Mouse (Mus musculus): ENCODE data around the gene Zfp366. TPM values are rescaled to one million over a fixed set of nuclear protein-coding genes. Genes with fewer than 3 reads are reported as not detected.

Zfp366 gene
- polyA plus RNA-seq, 1 experiment from 2014 or later: 0.45 TPM

DNA sequence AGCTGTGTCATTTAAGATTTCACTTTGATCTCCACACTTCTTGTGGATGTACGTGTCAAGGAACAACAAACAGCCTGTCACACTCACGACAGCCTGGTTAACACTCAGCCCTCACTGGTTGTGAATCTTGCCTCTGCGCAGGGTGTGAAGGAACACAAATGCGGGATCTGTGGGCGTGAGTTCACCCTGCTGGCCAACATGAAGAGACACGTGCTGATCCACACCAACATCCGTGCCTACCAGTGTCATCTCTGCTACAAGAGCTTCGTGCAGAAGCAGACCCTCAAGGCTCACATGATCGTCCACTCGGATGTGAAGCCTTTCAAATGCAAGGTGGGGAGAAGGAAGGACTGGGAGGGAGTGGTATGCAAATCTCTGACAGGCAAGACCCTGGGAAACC, 49.3 kb downstream of the Zfp366 start:
- no peak overlapping the region for H3K27ac ChIP-seq
- no peaks in the 10 kb centered on the region for H3K9me3 ChIP-seq
- no peaks in the 10 kb centered on the region for H3K36me3 ChIP-seq (replicated peaks)
- peaks cover 6% of the 10 kb centered on the region for H3K4me1 ChIP-seq
- H3K9ac ChIP-seq: no peak overlapping the region
- no peak for ATAC-seq (ENCODE audit: low FRiP score)
- no peak overlapping the region for H3K4me3 ChIP-seq (replicated peaks)
- H3K27me3 ChIP-seq: no peaks in the 10 kb centered on the region
- H3K4me2 ChIP-seq: no peak overlapping the region
- 87% methylated on average over 10 of the region's 10 CpGs for WGBS

GRCm38 (mm10) chr13:99235428-99236210, 51.0 kb downstream of the Zfp366 start:
- Histone ChIP-seq H3K4me2 (no peak overlapping the region), H3K36me3 (replicated peaks) (no peaks in the 10 kb centered on the region), H3K4me3 (replicated peaks) (no peak overlapping the region), H3K27ac (no peak overlapping the region), H3K9me3 (no peaks in the 10 kb centered on the region), H3K27me3 (no peaks in the 10 kb centered on the region), H3K9ac (no peak overlapping the region), H3K4me1 (peaks cover 18% of the 10 kb centered on the region)
- WGBS: 88% methylated on average over 20 of the region's 20 CpGs
- ATAC-seq (ENCODE audit: low FRiP score): no peak

- Histone ChIP-seq H3K36me3 (replicated peaks) (no peaks in the 10 kb centered on the region), H3K27ac (no peak overlapping the region)
- ATAC-seq (ENCODE audit: low FRiP score): no peak
Measured at GRCm38 (mm10) chr13:99236222-99236621, 51.6 kb downstream of the Zfp366 start.

DNA sequence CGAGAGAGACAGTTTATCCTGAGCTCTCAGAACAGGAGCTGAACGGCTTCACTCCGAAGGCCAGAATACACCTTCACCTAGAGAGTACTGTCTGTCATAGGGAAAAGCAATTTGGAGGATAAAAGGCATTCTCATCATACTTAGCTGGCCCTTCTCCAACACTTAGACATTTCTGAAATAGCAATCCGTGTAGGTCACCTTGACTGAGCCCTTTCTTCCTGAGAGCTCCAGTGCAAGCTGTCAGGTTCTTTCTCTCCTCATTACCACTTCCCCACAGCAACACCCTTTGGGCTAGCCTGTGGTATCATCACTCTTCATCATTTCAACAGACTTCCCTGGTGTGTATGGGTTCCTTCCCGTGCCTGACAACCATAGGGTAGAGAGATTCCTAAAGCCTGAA, 52.5 kb downstream of the Zfp366 start:
- no peak for ATAC-seq (ENCODE audit: low FRiP score)
- Histone ChIP-seq H3K9ac (no peak overlapping the region), H3K27me3 (no peaks in the 10 kb centered on the region), H3K36me3 (replicated peaks) (no peaks in the 10 kb centered on the region), H3K9me3 (no peaks in the 10 kb centered on the region), H3K4me1 (peaks cover 18% of the 10 kb centered on the region), H3K27ac (no peak overlapping the region), H3K4me3 (replicated peaks) (no peak overlapping the region), H3K4me2 (no peak overlapping the region)
- WGBS: 92% methylated on average over 5 of the region's 5 CpGs

More at GRCm38 (mm10) chr13:99236222-99236621, 51.6 kb downstream of the Zfp366 start:
- WGBS: 93% methylated on average over 2 of the region's 2 CpGs
- no peaks in the 10 kb centered on the region for H3K27me3 ChIP-seq
- H3K9ac ChIP-seq: no peak overlapping the region
- H3K4me1 ChIP-seq: peaks cover 18% of the 10 kb centered on the region
- H3K4me3 ChIP-seq (replicated peaks): no peak overlapping the region
- H3K9me3 ChIP-seq: no peaks in the 10 kb centered on the region
- no peak overlapping the region for H3K4me2 ChIP-seq

DNA sequence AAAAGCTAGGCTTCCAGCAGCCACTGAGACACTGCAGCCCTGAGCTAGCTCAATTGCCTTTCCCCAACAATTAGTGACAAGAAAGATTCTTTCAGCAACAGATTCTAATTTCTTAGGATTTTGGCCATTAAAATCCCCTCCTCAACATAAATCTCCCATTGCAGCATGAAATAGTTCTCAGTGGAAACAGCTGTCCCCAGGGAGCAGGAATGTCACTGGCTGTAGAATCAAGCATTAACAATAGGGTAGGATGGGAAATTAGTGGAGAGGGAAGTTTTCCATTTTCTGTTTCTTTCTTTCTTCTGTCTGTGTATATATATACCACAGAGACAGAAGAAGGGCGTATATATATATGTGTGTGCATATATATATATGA, 53.2 kb downstream of the Zfp366 start:
- no peak for ATAC-seq (ENCODE audit: low FRiP score)
- Histone ChIP-seq H3K4me3 (replicated peaks) (no peak overlapping the region), H3K27me3 (no peaks in the 10 kb centered on the region), H3K36me3 (replicated peaks) (no peaks in the 10 kb centered on the region), H3K9me3 (no peaks in the 10 kb centered on the region), H3K27ac (no peak overlapping the region), H3K9ac (no peak overlapping the region), H3K4me2 (no peak overlapping the region), H3K4me1 (peaks cover 18% of the 10 kb centered on the region)
- 91% methylated on average over 1 of the region's 1 CpGs for WGBS

DNA sequence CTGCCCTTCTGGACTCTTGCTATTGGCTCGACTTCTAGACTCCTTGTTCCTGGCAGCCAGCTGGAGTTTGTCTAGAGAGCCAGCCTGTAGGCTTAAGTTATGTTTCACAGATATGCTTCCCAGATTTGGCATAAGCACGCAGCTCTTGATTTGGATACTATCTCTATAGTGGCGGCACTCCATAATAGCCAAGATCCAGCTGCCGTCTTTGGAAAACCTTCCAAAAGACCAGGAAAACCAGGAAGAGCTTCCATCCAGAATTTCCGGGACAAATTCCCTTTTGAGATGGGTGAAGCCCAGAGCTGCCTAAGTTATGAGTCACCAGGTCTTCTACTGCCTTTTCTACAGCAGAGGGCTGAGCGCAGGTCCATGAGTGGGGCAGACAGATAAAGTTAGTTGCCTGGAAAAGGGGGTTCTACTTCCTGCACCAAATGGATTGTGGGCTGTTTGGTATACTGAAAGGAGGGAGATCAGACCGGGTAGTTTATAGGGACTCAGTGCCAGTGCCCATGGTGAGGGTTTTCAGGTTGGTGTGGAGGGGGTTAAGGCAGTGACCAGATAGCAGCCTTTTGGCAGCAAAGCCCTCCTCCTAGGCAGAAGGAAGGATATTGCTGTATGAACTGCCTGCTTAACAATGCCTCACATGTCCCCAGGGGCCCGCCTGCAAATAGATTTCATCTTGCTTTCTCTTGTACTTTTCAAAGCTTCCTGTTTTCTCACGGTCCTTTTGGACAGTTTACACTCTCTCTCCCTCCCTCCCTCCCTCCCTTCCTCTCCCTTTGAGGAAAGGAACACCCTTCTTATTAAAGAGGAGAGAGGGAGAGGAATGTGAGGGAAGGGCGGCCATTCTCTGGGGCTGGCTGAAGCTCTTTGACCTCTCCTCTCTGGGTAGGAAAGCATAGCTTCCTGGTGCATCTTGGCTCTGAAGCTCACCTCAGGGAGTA, 53.9 kb downstream of the Zfp366 start:
- Histone ChIP-seq H3K27ac (no peak overlapping the region; the same call in 1 of the 2 replicates), H3K4me2 (no peak overlapping the region), H3K36me3 (replicated peaks) (no peaks in the 10 kb centered on the region), H3K27me3 (no peaks in the 10 kb centered on the region), H3K4me1 (peaks cover 21% of the 10 kb centered on the region), H3K4me3 (replicated peaks) (no peak overlapping the region), H3K9me3 (no peaks in the 10 kb centered on the region), H3K9ac (no peak overlapping the region)
- WGBS: 68% methylated on average over 10 of the region's 10 CpGs
- ATAC-seq (ENCODE audit: low FRiP score): no peak

GRCm38 (mm10) chr13:99239161-99239530, 54.5 kb downstream of the Zfp366 start:
- Histone ChIP-seq H3K36me3 (replicated peaks) (no peaks in the 10 kb centered on the region), H3K27ac (no peak overlapping the region), H3K4me1 (peaks cover 21% of the 10 kb centered on the region), H3K27me3 (no peaks in the 10 kb centered on the region), H3K9me3 (no peaks in the 10 kb centered on the region), H3K4me2 (no peak overlapping the region), H3K4me3 (replicated peaks) (no peak overlapping the region), H3K9ac (no peak overlapping the region)
- ATAC-seq (ENCODE audit: low FRiP score): no peak
- 38% methylated on average over 7 of the region's 7 CpGs for WGBS

GRCm38 (mm10) chr13:99239741-99240140, 55.1 kb downstream of the Zfp366 start:
- Histone ChIP-seq H3K9ac (no peak overlapping the region), H3K36me3 (replicated peaks) (no peaks in the 10 kb centered on the region), H3K4me1 (peaks cover 24% of the 10 kb centered on the region), H3K27ac (no peak overlapping the region), H3K27me3 (no peaks in the 10 kb centered on the region), H3K9me3 (no peaks in the 10 kb centered on the region), H3K4me3 (replicated peaks) (no peak overlapping the region), H3K4me2 (no peak overlapping the region)
- WGBS: 36% methylated on average over 6 of the region's 6 CpGs
- no peak for ATAC-seq (ENCODE audit: low FRiP score)

DNA sequence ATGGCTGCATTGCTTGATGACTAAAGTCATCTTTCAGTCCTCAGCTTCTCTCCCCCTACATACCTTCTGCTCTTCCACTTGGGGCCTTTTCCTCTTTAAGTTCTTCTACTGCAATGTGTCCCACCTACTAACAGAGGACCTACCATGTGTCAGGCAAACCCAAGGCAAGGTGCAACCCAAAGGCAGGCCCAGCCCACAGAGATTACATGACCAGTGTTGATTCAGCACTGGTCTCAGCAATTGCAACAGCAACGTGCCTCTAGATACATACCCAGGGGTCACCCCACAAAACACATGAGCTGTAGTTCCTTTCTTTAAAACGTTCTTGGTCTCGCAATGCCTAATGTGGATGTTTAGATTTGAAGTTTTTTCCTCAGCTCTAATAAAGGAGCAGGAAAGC, 57.4 kb downstream of the Zfp366 start:
- Histone ChIP-seq H3K9me3 (no peaks in the 10 kb centered on the region), H3K36me3 (replicated peaks) (no peaks in the 10 kb centered on the region), H3K27ac (no peak overlapping the region), H3K9ac (no peak overlapping the region), H3K27me3 (no peaks in the 10 kb centered on the region), H3K4me3 (replicated peaks) (no peak overlapping the region), H3K4me2 (no peak overlapping the region), H3K4me1 (peaks cover 28% of the 10 kb centered on the region)
- no peak for ATAC-seq (ENCODE audit: low FRiP score)
- WGBS: 88% methylated on average over 3 of the region's 3 CpGs

GRCm38 (mm10) chr13:99242895-99243294, 58.3 kb downstream of the Zfp366 start:
- no peak overlapping the region for H3K4me2 ChIP-seq
- no peaks in the 10 kb centered on the region for H3K9me3 ChIP-seq
- WGBS: 73% methylated on average over 4 of the region's 4 CpGs
- no peak for ATAC-seq (ENCODE audit: low FRiP score)
- no peak overlapping the region for H3K4me3 ChIP-seq (replicated peaks)
- peaks cover 28% of the 10 kb centered on the region for H3K4me1 ChIP-seq
- H3K36me3 ChIP-seq (replicated peaks): no peaks in the 10 kb centered on the region
- H3K27me3 ChIP-seq: no peaks in the 10 kb centered on the region
- H3K9ac ChIP-seq: no peak overlapping the region
- H3K27ac ChIP-seq: no peak overlapping the region

- no peak for ATAC-seq (ENCODE audit: low FRiP score)
- WGBS: 92% methylated on average over 9 of the region's 9 CpGs
Measured at GRCm38 (mm10) chr13:99243831-99244230, 59.2 kb downstream of the Zfp366 start.

GRCm38 (mm10) chr13:99244471-99244870, 59.8 kb downstream of the Zfp366 start:
- no peak for ATAC-seq (ENCODE audit: low FRiP score)
- H3K27ac ChIP-seq: no peak overlapping the region

More at GRCm38 (mm10) chr13:99243831-99244230, 59.2 kb downstream of the Zfp366 start:
- no peak overlapping the region for H3K27ac ChIP-seq
- H3K4me2 ChIP-seq: no peak overlapping the region
- no peaks in the 10 kb centered on the region for H3K27me3 ChIP-seq
- no peak overlapping the region for H3K9ac ChIP-seq
- H3K9me3 ChIP-seq: no peaks in the 10 kb centered on the region
- H3K36me3 ChIP-seq (replicated peaks): no peaks in the 10 kb centered on the region
- no peak overlapping the region for H3K4me3 ChIP-seq (replicated peaks)
- peaks cover 23% of the 10 kb centered on the region for H3K4me1 ChIP-seq

More at GRCm38 (mm10) chr13:99244471-99244870, 59.8 kb downstream of the Zfp366 start:
- Histone ChIP-seq H3K4me3 (replicated peaks) (no peak overlapping the region), H3K4me2 (no peak overlapping the region), H3K9ac (no peak overlapping the region), H3K36me3 (replicated peaks) (no peaks in the 10 kb centered on the region), H3K9me3 (no peaks in the 10 kb centered on the region), H3K27me3 (no peaks in the 10 kb centered on the region), H3K4me1 (peaks cover 17% of the 10 kb centered on the region)
- WGBS: 45% methylated on average over 6 of the region's 6 CpGs
